Mouse (Mus musculus) lung, postnatal 25 days (tissue): ENCODE measurements around the gene 1700020A23Rik.

ENCODE experiments used
- DNase-seq: peaks from one replicate; pipeline ENCODE4 v3.0.0; 2022; ENCODE audit warnings: low spot score

The 1700020A23Rik gene

GRCm38 (mm10) chr2:130451086-130451726 lies 46.1 kb downstream of the 1700020A23Rik start:
- no peak for DNase-seq

GRCm38 (mm10) chr2:130451727-130452090 lies 46.6 kb downstream of the 1700020A23Rik start:
- DNase-seq = no peak

GRCm38 (mm10) chr2:130452266-130452665 lies 47.2 kb downstream of the 1700020A23Rik start:
- no peak for DNase-seq

GRCm38 (mm10) chr2:130453421-130453820 lies 48.4 kb downstream of the 1700020A23Rik start:
- no peak for DNase-seq

- DNase-seq = no peak
These were observed 49.8 kb downstream of the 1700020A23Rik start for GRCm38 (mm10) chr2:130454748-130455370.
